Mouse (Mus musculus): ENCODE measurements at regions not wholly inside any gene's neighbourhood (a gene's known extent, or its start where the extent isn't known, plus 50 kb on each side); places are given as distances from the start of the nearest gene placed in this dataset.
A peak's percentile ranks its signal among the peaks of the same experiment; 100 is the strongest.

DNA sequence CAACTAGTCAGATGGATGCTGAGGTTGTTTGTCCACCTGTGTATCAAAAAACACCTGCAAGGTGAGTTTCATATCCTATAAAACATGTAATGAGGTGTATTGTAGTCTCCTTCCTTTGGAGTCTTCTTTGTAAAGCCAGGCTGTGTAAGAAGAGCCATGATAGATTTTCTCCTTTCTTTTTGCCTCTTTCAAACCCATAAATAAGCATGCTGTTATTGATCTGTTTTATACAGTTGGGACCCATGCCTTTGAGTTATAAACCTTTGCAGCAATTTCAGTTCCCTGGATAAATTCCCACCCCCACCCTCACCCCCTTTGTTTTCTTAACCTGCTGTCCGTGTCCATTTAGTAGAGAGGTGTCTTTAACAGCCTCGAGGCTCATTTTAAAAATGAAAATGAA is 131.0 kb upstream of the Rgs17 start:
- DNase-seq (ENCODE audit: low spot score) = no peak

DNA sequence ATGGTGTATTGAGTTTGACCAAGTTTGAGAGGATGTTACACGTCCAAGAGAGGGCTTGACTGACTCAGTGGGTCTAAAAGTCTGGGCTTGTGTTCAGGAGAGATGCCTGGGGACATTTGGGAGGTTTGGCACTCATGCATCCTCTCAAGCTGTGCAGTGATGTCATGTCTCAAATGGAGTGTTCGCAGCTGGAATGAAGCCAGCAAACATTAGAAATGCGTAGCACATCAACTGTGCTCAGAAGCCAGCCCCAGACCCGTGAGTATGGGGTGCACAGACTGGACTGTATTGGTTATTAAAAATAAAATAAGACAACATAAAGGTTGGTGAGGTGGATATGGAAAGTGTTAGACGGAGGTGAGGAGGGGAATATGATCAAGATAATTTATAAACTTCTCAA is 121.2 kb upstream of the Rgs17 start:
- DNase-seq (ENCODE audit: low spot score) = no peak

DNA sequence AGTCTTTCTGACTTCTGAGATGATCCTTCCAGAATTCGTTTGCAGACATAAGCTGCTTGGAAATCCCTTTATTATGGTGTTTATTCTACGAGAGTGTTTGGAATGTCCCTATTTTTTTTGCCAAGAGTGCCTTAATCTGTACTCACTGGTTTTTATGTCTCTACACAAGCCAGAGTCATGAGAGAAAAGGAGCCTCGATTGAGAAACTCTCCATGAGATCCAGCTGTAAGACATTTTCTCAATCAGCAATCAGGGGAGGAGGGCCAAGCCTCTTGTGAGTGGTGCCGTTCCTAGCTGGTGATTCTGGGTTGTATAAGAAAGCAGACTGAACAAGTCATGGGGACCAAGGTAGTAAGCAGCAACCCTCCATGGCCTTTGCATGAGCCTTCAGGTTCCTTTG is 117.6 kb upstream of the Rgs17 start:
- no peak for DNase-seq (ENCODE audit: low spot score)

DNA sequence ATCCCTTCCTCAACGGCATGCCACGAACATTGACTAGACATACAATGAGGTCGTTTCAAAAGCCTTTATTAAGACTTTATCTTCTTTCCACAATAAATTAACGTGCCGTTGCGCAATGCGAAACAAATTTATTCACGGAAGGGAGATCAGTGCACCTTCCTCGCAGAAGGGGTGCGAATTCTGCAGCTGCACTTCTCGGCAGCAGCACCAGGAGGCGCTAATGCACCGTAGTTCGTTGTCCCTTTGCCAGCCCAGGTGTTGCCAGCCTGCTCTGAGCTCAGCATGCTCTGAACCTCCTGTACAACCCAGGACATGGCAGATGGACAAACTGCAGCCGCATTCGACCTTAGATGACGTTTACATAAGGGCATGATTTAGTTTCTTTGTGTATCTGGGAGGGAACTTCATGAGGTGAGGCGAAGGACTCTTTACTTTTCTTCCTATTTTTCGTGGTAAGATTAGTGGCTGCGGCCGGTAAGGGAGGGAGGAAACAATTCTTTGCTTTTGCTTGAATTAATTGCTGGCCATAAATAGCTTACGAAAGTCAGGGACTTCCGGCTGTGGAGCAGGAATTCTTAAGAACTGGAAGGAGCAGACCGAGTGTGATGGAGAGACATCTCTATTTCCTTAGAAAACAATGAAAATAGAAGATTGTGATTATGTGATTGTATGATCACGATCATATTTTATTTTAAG is 113.7 kb upstream of the Rgs17 start:
- DNase-seq (ENCODE audit: low spot score) = peak; percentile 40

DNA sequence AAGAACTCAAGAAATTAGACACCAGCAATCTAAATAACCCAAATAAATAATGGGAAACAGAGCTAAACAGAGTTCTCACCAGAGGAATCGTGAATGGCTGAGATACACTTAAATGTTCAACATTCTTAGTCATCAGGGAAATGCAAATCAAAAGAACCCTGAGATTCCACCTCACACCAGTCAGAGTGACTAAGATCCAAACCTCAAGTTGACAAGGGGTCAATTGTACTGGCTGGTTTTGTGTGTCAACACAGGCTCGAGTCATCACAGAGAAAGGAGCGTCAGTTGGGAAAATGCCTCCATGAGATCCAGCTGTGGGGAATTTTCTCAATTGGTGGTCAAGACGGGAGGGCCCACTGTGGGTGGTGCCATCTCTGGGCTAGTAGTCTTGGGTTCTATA is 110.3 kb upstream of the Rgs17 start:
- no peak for DNase-seq (ENCODE audit: low spot score)

DNA sequence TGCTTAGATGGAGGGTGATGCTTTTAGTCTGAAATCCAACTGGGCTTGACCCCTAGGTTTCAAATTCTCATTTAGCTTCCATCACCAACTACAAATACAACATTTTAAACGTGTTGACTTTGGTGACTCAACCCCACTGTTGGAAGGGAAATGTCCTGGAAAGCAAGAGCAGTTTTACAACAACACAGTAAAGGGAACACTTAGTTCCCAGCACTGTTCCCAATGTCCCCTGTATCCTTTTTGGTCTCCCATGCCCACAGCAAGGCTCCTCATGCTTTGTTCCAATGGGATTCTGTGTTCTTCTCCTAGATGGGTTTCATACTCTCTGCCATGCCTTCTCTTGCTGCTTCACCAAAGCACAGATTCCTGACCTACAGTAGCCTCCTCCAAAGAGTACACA is 105.4 kb upstream of the Rgs17 start:
- no peak for DNase-seq (ENCODE audit: low spot score)

DNA sequence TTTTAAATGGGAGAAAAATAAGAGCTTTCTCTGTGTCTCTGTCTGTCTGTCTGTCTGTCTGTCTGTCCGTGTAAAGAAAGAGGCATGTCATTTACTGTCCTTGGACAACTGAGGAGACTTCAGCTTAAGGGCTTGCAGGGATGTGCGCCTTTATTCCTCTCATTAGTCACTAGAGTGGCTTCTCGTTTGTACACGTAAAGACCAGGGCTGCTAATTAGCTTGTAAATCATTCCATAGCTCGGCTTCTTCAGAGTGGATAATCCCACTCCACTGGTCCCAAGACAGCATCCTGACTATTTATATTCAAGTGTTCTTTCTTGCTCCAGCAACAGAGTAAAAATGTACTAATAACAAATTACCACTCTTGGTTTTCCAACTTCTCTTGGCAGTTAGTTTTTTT is 104.1 kb upstream of the Rgs17 start:
- no peak for DNase-seq (ENCODE audit: low spot score)

DNA sequence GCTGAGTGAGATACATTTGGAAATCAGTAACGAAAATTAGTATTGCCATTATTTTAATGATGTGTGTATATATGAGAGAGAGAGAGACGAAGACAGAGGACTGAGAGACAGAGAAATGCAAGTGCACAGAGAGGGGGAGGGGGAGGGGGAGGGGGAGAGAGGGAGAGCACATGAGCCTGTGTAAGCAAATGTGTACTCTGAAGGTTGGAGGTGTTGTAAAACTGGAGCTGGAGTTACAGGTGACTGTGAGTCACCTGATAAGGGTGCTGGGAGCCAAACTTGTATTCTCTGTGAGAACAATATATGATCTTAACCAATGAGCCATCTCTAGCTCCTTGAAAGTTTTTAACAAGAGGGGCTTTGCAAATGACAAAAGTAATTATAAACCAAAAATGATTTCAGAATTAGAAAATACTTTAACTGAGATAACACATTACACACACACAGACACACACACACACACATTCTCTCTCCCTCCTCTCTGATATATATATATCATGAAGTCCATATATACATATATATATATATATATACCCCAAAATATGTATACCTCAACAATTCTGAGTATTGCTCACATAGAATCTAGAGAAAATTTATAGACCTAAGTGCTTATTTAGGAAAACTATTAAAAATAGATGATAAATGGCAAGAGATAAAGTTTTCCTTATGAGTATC is 100.5 kb upstream of the Rgs17 start:
- no peak for DNase-seq (ENCODE audit: low spot score)

DNA sequence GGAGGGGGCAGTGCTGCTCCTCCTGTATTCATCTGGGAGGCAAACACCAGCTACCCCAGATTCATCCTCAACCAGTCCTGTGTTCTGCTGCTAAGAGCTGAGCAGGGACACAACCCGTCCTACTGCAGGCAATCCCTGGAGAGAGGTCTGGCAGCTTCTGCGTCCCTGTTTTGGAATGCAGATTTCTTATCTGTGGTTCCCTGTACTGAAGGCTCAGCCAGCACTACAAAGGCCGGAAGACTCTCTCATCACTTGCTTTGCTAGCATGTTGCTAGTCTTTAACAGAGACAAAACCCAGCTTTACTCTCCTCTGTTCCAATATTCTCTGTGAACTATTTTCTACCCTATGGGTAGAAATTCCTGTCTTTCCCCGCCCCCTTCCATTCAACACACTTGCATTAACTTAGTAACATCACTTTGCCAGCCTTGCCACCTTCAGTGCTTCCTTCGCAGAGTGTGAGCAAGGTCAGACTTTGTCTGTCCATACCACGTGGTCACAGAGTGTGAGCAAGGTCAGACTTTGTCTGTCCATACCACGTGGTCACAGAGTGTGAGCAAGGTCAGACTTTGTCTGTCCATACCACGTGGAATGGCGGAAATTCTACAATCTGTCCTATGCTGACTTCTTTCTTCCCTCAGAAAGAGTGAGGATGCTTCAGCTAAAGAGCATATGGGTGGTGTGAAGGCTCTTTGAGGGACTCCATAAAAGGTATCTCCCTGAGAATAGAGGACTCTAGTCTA is 98.9 kb upstream of the Rgs17 start:
- DNase-seq (ENCODE audit: low spot score) = no peak

DNA sequence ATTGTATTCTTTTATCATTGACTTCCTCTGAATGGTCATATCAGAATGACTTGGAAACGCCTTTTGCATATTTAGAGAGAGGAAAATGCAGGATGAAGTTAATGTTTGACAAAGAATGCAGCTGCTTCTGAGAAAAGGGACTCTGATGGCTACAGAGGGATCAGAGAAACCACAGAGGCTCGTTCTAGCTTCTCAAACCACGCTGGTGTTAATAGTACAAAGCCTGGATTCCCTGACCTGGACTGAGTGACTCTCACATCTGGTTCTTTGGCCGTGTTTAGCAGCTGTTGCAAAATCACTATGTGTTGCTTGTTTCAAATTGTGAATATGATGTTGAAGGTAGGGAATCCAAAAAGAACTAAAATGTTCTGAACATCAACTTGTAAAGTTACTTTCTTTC is 91.5 kb upstream of the Rgs17 start:
- no peak for DNase-seq (ENCODE audit: low spot score)

DNA sequence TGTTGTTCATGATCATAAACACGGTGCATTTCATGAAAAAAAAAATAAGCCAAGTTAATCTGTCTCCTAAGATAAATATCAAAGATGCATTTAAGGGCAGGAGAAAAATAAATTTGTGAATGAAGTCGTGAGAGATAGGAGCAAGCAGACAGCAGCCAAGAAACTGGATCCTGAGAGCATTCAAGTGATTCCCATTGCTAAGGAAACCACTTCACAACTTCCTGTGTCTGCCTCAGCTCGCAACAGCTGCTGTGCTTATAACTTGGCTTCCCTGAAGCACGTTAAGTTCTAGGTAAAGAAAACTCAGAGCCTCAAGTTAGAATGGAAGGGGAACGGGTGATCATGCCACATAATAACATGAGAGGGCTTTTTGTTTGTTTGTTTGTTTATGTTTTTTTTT is 89.3 kb upstream of the Rgs17 start:
- no peak for DNase-seq (ENCODE audit: low spot score)

DNA sequence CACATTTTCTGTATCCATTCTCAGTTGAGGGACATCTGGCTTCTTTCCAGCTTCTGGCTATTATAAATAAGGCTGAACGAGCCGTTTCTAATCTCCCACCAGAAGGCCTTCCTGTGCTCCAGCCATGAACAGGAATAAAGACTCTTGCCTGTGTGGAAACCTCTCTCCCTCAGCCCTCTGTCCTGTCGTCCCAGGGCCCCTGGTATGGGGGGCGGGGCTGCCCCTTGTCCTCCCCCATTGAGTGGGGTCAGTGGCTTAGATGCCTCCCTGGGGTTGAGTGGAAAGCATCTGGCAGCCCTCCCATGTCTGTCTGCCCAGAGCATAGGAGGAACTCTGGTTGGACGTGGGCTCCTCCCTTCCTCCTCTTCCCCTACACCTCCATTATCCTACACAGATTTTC is 88.8 kb upstream of the Rgs17 start:
- DNase-seq (ENCODE audit: low spot score) = no peak

DNA sequence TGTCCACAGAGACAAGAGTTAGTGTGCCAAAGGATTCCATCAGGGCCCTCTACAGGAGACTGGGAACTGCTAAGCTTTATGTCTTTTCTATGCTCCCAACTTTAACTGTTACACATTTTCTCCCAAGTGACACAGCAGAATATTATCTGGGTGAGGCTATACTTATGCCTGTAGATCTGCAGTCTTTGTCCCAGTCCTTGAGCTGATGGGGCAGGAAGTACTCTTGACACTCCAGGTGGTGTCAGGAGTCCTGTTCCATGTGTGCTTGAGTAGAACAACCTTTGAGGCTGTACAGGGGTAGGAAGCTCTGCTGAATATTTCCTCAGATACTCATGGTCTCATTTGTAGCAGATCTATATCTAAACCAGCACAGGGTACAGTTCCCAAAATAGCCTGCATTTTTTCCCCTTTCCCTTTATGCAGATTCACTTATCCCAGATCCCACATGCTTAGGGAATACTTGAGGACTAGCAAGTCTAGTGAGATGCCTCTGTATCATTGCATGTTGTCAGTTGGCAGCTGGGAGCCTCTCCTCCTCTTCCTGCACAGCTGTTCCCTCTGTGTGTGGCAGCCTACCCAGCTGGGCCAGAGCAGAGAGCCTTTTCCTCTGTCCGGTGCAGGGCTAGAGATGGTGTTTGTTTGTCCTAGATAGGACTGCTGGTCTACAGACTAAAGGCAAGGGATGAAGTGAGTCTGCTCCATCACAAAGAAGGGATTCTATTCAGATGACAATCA is 85.2 kb upstream of the Rgs17 start:
- no peak for DNase-seq (ENCODE audit: low spot score)

DNA sequence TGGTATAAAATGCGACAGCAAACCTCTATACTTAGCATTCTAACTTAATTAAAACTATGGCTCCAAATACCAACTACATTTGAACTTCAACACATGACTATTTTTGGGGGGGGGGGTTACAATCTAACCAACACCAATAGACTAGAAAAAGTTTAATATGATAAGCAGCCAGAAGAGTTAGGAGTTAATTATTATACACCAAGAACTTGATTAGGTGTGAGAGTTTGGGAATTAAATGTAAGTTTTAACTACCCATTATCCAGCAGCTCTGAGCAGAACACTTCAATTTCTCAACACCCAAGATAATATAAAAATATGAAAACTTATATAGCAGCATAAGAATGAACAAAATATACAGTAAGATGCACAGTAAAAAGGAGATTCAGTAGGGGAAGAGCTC is 59.2 kb upstream of the Rgs17 start:
- no peak for DNase-seq (ENCODE audit: low spot score)

DNA sequence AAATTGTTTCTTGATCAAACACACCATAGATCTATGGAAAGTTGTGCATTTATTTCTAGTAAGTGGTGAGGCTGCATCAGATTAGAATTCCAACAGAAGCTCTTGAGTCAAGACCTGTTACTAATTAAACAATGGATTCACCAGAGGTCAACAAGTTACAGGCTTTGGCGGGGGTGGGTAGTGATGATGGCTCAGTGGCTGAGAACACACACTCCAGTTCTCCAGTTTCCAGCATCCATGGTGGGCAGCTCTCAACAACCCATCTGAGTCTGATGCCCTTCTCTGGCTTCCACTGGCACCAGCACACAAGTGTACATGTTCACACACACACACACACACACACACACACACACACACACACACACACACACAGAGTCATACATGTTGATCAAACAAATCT is 56.3 kb upstream of the Rgs17 start:
- DNase-seq (ENCODE audit: low spot score) = no peak

All from ovary, adult 18-20 months (tissue).